ENCODE assay signal across 15 mouse cellular contexts in the genomic region with DNA sequence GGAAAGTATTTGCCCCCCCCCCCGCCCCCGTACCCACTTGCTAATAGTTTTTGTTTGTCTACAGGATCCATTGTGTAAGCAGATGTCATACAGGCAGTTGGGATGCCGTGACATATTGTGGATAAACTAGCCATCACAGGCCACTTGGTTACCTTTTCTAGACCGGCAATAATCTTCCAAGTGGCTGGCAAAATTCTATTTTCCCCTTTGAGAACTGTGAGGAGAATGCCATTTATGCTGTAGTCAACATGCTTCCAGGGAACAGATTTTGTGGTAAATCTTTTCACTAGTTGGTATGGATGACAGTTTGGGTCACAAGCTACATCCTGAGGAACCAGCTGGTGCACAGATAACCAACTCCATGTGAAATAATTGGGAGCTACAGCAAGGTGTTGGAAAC.
DNase-seq lines count a peak whose midpoint lies in the region; ATAC-seq lines count a peak whose summit lies in the region.
"Had no signal": no experiment of that assay in that cellular context is flagged by ENCODE, and none has a peak within 500 bp of the region (broad histone marks: within the 10 kb centered on the region; RNA-seq: fewer than 3 reads in every experiment).

No protein-coding gene starts in this region.

- no peak overlapping the region for H3K9ac ChIP-seq in hindbrain, embryonic 15.5 days
- H3K9ac ChIP-seq in hindbrain, embryonic 16.5 days (ENCODE audit: low read depth, low read length): no peak overlapping the region

- H3K27ac ChIP-seq in hindbrain, embryonic 15.5 days (replicated peaks): 0 out of 2 replicates have a peak overlapping the region, but pooled peaks have one; percentile 27
- H3K27ac ChIP-seq in hindbrain, embryonic 10.5 days: no peak overlapping the region; the same call in 1 of the 2 replicates
- H3K27ac ChIP-seq in hindbrain, embryonic 16.5 days (ENCODE audit: low read depth, low read length): no peak overlapping the region
- H3K27ac ChIP-seq: heart, embryonic 10.5 days; kidney, postnatal 0 days had no signal

- no peak for DNase-seq in hindbrain, embryonic 10.5 days (ENCODE audit: low spot score)
- peak; percentile 45 for DNase-seq in Muller cell, postnatal 12 days (ENCODE audit: inconsistent ontology term)
- DNase-seq in brain, embryonic 18.5 days (ENCODE audit: low read depth, low spot score): peak; percentile 56
- no peak for DNase-seq in embryo, embryonic 11 days
- DNase-seq: cerebellum, adult 9-10 months; heart, postnatal 10 days; kidney, adult 18-20 months; liver; lung, postnatal 10 days; right cerebral cortex, postnatal 14 days had no signal

- 0 out of 2 replicates have a peak, but pooled peaks cover 4% of the 10 kb centered on the region for H3K4me1 ChIP-seq in hindbrain, embryonic 15.5 days (replicated peaks)
- H3K4me1 ChIP-seq in hindbrain, embryonic 10.5 days (replicated peaks): peaks cover 11% of the 10 kb centered on the region
- H3K4me1 ChIP-seq in hindbrain, embryonic 16.5 days (ENCODE audit: control insufficient read depth, insufficient read depth, low read depth, low read length): no peaks in the 10 kb centered on the region
- H3K4me1 ChIP-seq: heart, embryonic 10.5 days had no signal

- H3K4me2 ChIP-seq in hindbrain, embryonic 15.5 days: no peak overlapping the region
- H3K4me2 ChIP-seq in hindbrain, embryonic 16.5 days (ENCODE audit: low read length): no peak overlapping the region

- 37% methylated on average over 4 of the region's 4 CpGs for WGBS in hindbrain, embryonic 15.5 days
- 75% methylated on average over 4 of the region's 4 CpGs for WGBS in hindbrain, embryonic 10.5 days
- 39% methylated on average over 4 of the region's 4 CpGs for WGBS in hindbrain, embryonic 16.5 days

- no peak for ATAC-seq in hindbrain, embryonic 15.5 days (ENCODE audit: low FRiP score, low read depth)
- ATAC-seq in hindbrain, embryonic 16.5 days: peak; percentile 27; the same call in 1 of the 2 replicates
- no peak for ATAC-seq in frontal cortex, adult (ENCODE audit: low TSS enrichment)

- H3K9me3 ChIP-seq in hindbrain, embryonic 15.5 days: no peaks in the 10 kb centered on the region
- H3K9me3 ChIP-seq in hindbrain, embryonic 10.5 days: no peaks in the 10 kb centered on the region
- H3K9me3 ChIP-seq in hindbrain, embryonic 16.5 days (ENCODE audit: control insufficient read depth, low read length): no peaks in the 10 kb centered on the region
- H3K9me3 ChIP-seq: heart, embryonic 10.5 days had no signal

- no peak overlapping the region for H3K4me3 ChIP-seq in hindbrain, embryonic 15.5 days
- H3K4me3 ChIP-seq in hindbrain, embryonic 10.5 days: no peak overlapping the region
- no peak overlapping the region for H3K4me3 ChIP-seq in hindbrain, embryonic 16.5 days (ENCODE audit: low read length)
- H3K4me3 ChIP-seq: heart, embryonic 10.5 days had no signal

- no peaks in the 10 kb centered on the region for H3K27me3 ChIP-seq in hindbrain, embryonic 15.5 days
- no peaks in the 10 kb centered on the region for H3K27me3 ChIP-seq in hindbrain, embryonic 10.5 days (ENCODE audit: insufficient read depth, poor library complexity, severe bottlenecking)
- no peaks in the 10 kb centered on the region for H3K27me3 ChIP-seq in hindbrain, embryonic 16.5 days (replicated peaks; ENCODE audit: control insufficient read depth, insufficient read depth, low read length)

- no peaks in the 10 kb centered on the region for H3K36me3 ChIP-seq in hindbrain, embryonic 15.5 days
- no peaks in the 10 kb centered on the region for H3K36me3 ChIP-seq in hindbrain, embryonic 10.5 days
- no peaks in the 10 kb centered on the region for H3K36me3 ChIP-seq in hindbrain, embryonic 16.5 days (ENCODE audit: control insufficient read depth, insufficient read depth, low read length)
- H3K36me3 ChIP-seq: heart, embryonic 10.5 days had no signal

Comparison
In these comparisons a context has a peak if more than half of its experiments do, and no peak if none do; other contexts are left out.
1. DNase-seq: peak in Muller cell, postnatal 12 days (single experiment) and brain, embryonic 18.5 days (single experiment); none in hindbrain, embryonic 10.5 days (single experiment) and embryo, embryonic 11 days (single experiment).